Mouse (Mus musculus) spleen, adult 2 months (tissue): ENCODE measurements around the gene AI854703.

Experiments used
- CTCF ChIP-seq: fragments of 200-500 bp; IDR thresholded peaks from 2 replicates; pipeline ENCODE4 v1.5.1; 2011; ENCODE audit warnings: mild to moderate bottlenecking, inconsistent platforms; ENCODE audit not compliant: insufficient read depth, insufficient read length, insufficient replicate concordance; ENCODE audit errors: extremely low read depth
- POLR2A ChIP-seq: fragments of 200-500 bp; IDR thresholded peaks from 2 replicates; pipeline ENCODE4 v1.6.1; 2011; ENCODE audit warnings: low read depth, low read length, inconsistent platforms

DNA sequence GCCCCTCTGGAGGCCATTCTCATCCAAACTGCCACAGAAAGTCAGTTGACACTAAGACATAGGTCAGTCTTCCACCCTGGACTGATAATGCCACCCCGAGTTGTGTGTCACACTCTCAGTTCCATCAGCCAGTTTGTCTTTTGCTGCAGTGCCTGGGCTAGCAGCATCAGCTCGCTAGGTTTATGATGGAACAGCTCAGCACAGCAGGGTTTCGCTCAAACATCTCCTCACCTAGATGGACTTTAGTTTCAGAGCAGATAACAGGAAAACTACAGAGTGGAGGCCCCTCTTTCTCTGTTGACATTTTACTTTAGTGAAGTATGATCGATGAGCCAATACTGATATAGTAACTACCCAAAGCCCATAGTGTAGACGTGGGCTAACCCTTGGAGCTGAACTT is 11.8 kb upstream of the AI854703 start:
- TF ChIP-seq CTCF (no peak), POLR2A (no peak)
